Mouse (Mus musculus) ES-Bruce4 (cell line): Measurements from ENCODE around the gene 4921536K21Rik.

ENCODE experiments used
- CTCF ChIP-seq: IDR thresholded peaks from one replicate; pipeline ENCODE4 v1.8.1; 2011; ENCODE audit warnings: low read depth, low read length
- POLR2A ChIP-seq: IDR thresholded peaks from one replicate; pipeline ENCODE4 v1.8.1; 2011; ENCODE audit warnings: low read length; ENCODE audit not compliant: insufficient read depth

DNA sequence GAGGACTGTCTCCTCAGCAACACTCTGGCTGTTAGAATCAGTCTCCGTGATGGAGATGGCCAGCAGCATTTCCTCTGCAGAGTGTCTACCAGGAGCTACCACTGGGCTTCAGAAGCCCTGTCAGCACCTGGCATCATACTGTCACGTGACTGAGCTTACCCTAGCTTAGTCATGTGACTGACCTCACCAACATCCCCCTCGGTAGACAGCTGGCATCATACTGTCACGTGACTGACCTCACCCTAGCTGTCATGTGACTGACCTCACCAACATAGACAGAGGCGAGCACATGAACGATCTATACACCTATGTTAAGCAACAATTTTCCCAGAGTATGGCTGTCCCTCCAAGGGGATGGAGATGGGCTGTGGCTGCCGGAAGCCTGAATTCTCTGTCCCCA, 16.2 kb downstream of the 4921536K21Rik start:
- no peak for TF ChIP-seq POLR2A
- no peak for TF ChIP-seq CTCF
